Mouse (Mus musculus): ENCODE data around the gene Mpdu1. TPM values are rescaled to one million over a fixed set of nuclear protein-coding genes. Genes with fewer than 3 reads are reported as not detected.
A peak's percentile ranks its signal among the peaks of the same experiment; 100 is the strongest.

The Mpdu1 gene
- polyA plus RNA-seq, 1 experiment: not detected

DNA sequence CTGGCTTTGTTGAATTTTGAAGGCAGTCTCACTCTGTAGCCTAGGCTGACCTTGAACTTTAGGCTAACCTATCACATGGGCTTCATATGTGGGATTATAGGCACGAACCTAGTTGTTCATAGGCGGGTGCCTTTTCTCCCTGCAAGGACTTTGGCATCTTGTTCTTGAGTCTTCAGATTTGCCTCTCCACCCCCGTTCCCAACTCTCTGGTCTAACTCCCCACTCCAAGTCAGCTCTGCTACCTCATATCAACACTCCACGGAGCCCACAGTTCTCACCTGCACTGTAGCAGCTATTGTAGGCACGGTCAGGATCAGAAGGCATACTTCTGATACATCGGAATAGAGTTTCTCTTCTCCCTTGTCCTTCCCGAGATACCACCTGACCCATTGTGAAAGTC is 21.1 kb upstream of the Mpdu1 start:
- WGBS: 79% methylated on average over 7 of the region's 7 CpGs
- H3K4me3 ChIP-seq (ENCODE audit: insufficient read depth, low read depth, low read length): no peak overlapping the region
- TF ChIP-seq POLR2A (IDR thresholded peaks at IDR 0.05; ENCODE audit: insufficient read depth, low read depth, low read length): no peak
- no peak for TF ChIP-seq CTCF (IDR thresholded peaks at IDR 0.05; ENCODE audit: insufficient read depth, low read depth, low read length)
- no peak overlapping the region for H3K27ac ChIP-seq (ENCODE audit: insufficient read depth, low read depth, low read length)
- H3K4me1 ChIP-seq (ENCODE audit: control insufficient read depth, insufficient read depth, low read length): peaks cover 34% of the 10 kb centered on the region

- WGBS: 7% methylated on average over 12 of the region's 12 CpGs
- Histone ChIP-seq H3K27ac (ENCODE audit: insufficient read depth, low read depth, low read length) (peak overlapping the region; percentile 52), H3K4me3 (ENCODE audit: insufficient read depth, low read depth, low read length) (no peak overlapping the region), H3K4me1 (ENCODE audit: control insufficient read depth, insufficient read depth, low read length) (peaks cover 34% of the 10 kb centered on the region)
- TF ChIP-seq POLR2A (IDR thresholded peaks at IDR 0.05; ENCODE audit: insufficient read depth, low read depth, low read length) (no peak), CTCF (IDR thresholded peaks at IDR 0.05; ENCODE audit: insufficient read depth, low read depth, low read length) (peak; percentile 38; the same call in 1 of the 2 replicates)
These were observed 20.5 kb upstream of the Mpdu1 start for GRCm38 (mm10) chr11:69682840-69683533.

DNA sequence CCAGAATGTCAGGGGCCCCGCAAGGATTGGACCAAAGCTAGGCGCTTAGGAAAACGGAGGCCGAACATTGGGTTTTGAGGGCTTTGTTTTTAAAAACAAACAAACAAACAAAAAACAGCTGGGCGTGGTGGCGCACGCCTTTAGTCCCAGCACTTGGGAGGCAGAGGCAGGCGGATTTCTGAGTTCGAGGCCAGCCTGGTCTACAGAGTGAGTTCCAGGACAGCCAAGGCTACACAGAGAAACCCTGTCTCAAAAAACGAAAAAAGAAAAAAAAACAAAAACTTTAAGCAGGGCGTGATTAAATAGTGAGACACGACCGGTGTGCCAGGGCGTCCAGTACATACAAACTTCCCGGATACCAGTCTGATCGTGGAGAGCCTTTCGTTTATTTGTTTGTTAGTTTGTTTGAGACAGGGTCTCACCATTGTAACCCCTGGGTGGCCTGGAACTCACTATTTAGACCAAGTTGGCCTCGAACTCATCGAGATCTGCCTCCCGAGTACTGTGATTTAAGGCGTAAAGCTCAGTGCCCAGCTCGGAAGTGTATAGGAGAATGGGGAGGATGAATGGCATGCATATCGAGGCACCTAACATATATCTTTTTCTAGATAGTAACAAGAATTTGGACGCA is 19.9 kb upstream of the Mpdu1 start:
- 18% methylated on average over 24 of the region's 24 CpGs for WGBS
- peak overlapping the region; percentile 52 for H3K27ac ChIP-seq (ENCODE audit: insufficient read depth, low read depth, low read length)
- TF ChIP-seq POLR2A (IDR thresholded peaks at IDR 0.05; ENCODE audit: insufficient read depth, low read depth, low read length) (no peak), CTCF (IDR thresholded peaks at IDR 0.05; ENCODE audit: insufficient read depth, low read depth, low read length) (no peak)

GRCm38 (mm10) chr11:69681314-69682208 is 19.1 kb upstream of the Mpdu1 start, which contains the start of gene Senp3:
Senp3 (minus strand) TSS chr11:69682084.
- TF ChIP-seq POLR2A (IDR thresholded peaks at IDR 0.05; ENCODE audit: insufficient read depth, low read depth, low read length) (peak; percentile 88), CTCF (IDR thresholded peaks at IDR 0.05; ENCODE audit: insufficient read depth, low read depth, low read length) (no peak)
- whole genome bisulfite sequencing: under 1% methylated on average over 80 of the region's 80 CpGs
- Histone ChIP-seq H3K4me1 (ENCODE audit: control insufficient read depth, insufficient read depth, low read length) (peaks cover 27% of the 10 kb centered on the region), H3K4me3 (ENCODE audit: insufficient read depth, low read depth, low read length) (peak within 1 kb of the TSS; percentile 73), H3K27ac (ENCODE audit: insufficient read depth, low read depth, low read length) (peak within 1 kb of the TSS; percentile 52)

More for the DNA sequence above, 19.9 kb upstream of the Mpdu1 start:
- peaks cover 34% of the 10 kb centered on the region for H3K4me1 ChIP-seq (ENCODE audit: control insufficient read depth, insufficient read depth, low read length)
- H3K4me3 ChIP-seq (ENCODE audit: insufficient read depth, low read depth, low read length): peak overlapping the region; percentile 73

DNA sequence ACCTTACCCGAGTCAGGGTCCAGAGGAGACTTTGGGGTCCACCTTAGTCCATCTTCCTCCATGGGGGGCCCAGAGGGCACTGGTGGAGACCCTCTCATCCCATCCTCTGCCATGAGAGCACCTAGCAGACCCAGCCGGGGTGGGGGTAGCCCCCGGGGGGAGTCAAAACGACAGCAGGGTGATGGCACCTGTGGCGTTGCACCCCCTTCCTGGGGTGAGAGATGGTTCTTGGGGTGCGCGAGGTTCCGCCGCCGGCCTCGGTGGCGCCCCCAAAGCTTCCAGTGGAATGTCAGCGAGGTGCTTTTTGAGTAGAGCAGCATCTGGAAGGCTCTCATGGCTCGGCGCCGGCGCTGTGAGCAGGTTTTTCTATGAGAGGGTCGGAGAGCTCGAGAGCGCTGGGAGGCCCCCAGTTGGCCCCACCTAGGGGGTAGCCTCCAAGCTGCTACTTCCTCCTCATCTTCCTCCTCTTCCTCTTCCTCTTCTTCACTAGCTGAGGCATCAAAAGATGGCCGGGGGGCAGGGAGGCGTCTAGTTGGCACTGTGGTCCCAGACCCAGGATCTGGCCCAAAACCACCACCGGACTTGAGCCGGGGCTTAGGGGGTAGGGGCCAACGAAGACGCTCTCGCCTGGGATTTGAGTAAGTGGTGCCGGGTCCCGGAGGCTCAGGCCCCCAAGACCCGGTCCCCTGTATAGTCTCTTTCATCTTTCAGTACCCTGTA is 17.9 kb upstream of the Mpdu1 start:
- peaks cover 17% of the 10 kb centered on the region for H3K4me1 ChIP-seq (ENCODE audit: control insufficient read depth, insufficient read depth, low read length)
- TF ChIP-seq CTCF (IDR thresholded peaks at IDR 0.05; ENCODE audit: insufficient read depth, low read depth, low read length) (no peak), POLR2A (IDR thresholded peaks at IDR 0.05; ENCODE audit: insufficient read depth, low read depth, low read length) (no peak)
- H3K4me3 ChIP-seq (ENCODE audit: insufficient read depth, low read depth, low read length): no peak overlapping the region
- H3K27ac ChIP-seq (ENCODE audit: insufficient read depth, low read depth, low read length): no peak overlapping the region
- WGBS: 88% methylated on average over 30 of the region's 30 CpGs

- H3K4me1 ChIP-seq (ENCODE audit: control insufficient read depth, insufficient read depth, low read length): peaks cover 12% of the 10 kb centered on the region
- WGBS: 96% methylated on average over 2 of the region's 2 CpGs
- no peak overlapping the region for H3K27ac ChIP-seq (ENCODE audit: insufficient read depth, low read depth, low read length)
- no peak overlapping the region for H3K4me3 ChIP-seq (ENCODE audit: insufficient read depth, low read depth, low read length)
- TF ChIP-seq CTCF (IDR thresholded peaks at IDR 0.05; ENCODE audit: insufficient read depth, low read depth, low read length): no peak
- TF ChIP-seq POLR2A (IDR thresholded peaks at IDR 0.05; ENCODE audit: insufficient read depth, low read depth, low read length): no peak
These were observed 16.7 kb upstream of the Mpdu1 start for GRCm38 (mm10) chr11:69679144-69679543.

DNA sequence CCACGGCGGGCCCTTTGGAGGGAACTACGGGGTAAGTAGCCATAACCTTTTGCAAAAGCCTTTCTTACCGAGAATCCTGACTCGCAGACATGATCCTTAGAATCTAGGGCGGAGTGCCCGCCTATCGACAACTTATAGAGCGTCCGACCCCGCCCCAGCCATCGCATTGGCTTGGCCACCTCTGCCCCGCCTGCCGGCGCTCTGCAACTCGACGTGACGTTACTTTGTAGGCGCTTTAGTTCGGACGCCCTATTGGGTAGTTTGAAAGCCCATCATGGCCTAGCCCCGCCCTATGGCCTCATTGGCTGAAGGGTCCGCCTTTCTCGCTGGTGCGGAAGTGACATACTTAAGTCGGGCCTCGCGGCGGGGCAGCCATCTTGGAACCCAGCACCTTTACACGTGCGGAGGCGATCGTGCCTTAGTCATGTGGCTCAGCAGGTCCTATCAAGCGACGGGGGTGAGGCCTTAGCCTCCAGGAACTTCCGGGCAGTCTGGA is 9.8 kb upstream of the Mpdu1 start, which contains the start of gene Eif4a1:
Eif4a1 (minus strand) TSS at position 213 of the 496 bp plus-strand sequence.
- TF ChIP-seq POLR2A (IDR thresholded peaks at IDR 0.05; ENCODE audit: insufficient read depth, low read depth, low read length): peak; percentile 95
- TF ChIP-seq CTCF (IDR thresholded peaks at IDR 0.05; ENCODE audit: insufficient read depth, low read depth, low read length): no peak
- 0% methylated on average over 36 of the region's 36 CpGs for WGBS
- H3K4me3 ChIP-seq (ENCODE audit: insufficient read depth, low read depth, low read length): peak within 1 kb of the TSS; percentile 96
- H3K4me1 ChIP-seq (ENCODE audit: control insufficient read depth, insufficient read depth, low read length): no peaks in the 10 kb centered on the region
- peak within 1 kb of the TSS; percentile 98 for H3K27ac ChIP-seq (ENCODE audit: insufficient read depth, low read depth, low read length)

DNA sequence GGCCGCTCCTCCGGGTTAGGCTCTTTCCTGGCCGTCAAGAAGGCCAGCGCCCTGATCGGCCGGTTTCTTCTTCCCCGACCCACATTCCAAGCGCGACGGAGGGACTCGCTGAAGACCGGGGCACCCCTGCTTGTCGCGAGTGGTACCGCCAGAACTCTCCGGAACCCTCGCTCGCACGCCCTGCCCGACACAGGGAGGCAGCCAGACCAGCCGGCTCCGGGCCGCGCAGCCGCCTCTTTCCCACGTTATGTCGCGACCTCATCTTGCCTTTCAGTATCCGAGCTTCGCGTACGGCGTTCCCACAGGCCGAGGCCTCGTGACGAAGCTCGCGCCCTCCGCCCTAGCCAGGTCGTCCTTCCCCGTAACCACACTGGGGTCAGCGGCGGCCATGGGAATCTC is 9.3 kb upstream of the Mpdu1 start:
- WGBS: 1% methylated on average over 43 of the region's 43 CpGs
- TF ChIP-seq POLR2A (IDR thresholded peaks at IDR 0.05; ENCODE audit: insufficient read depth, low read depth, low read length): no peak

More for the DNA sequence above, 9.3 kb upstream of the Mpdu1 start:
- Histone ChIP-seq H3K4me3 (ENCODE audit: insufficient read depth, low read depth, low read length) (peak overlapping the region; percentile 96), H3K4me1 (ENCODE audit: control insufficient read depth, insufficient read depth, low read length) (no peaks in the 10 kb centered on the region), H3K27ac (ENCODE audit: insufficient read depth, low read depth, low read length) (peak overlapping the region; percentile 98)

All from olfactory bulb, adult 2 months (tissue).